Mouse (Mus musculus) brain, embryonic 14.5 days (tissue): ENCODE measurements at regions not wholly inside any gene's neighbourhood (a gene's known extent, or its start where the extent isn't known, plus 50 kb on each side); places are given as distances from the start of the nearest gene placed in this dataset.
A peak's percentile ranks its signal among the peaks of the same experiment; 100 is the strongest.

Source experiments
- DNase-seq: peaks from one replicate; pipeline ENCODE4 v3.0.0-alpha.2; 2011; ENCODE audit warnings: low read depth
- CTCF ChIP-seq: fragments of 200-500 bp; IDR thresholded peaks from 2 replicates; pipeline ENCODE4 v1.5.1; 2012; ENCODE audit warnings: inconsistent platforms, mild to moderate bottlenecking, moderate library complexity, borderline replicate concordance; ENCODE audit not compliant: insufficient read depth, insufficient read length; ENCODE audit errors: extremely low read depth
- POLR2A ChIP-seq: fragments of 200-500 bp; IDR thresholded peaks from 2 replicates; pipeline ENCODE4 v1.6.1; 2012; ENCODE audit warnings: mild to moderate bottlenecking, inconsistent platforms, borderline replicate concordance; ENCODE audit not compliant: poor library complexity, insufficient read depth, insufficient read length, severe bottlenecking; ENCODE audit errors: extremely low read depth

DNA sequence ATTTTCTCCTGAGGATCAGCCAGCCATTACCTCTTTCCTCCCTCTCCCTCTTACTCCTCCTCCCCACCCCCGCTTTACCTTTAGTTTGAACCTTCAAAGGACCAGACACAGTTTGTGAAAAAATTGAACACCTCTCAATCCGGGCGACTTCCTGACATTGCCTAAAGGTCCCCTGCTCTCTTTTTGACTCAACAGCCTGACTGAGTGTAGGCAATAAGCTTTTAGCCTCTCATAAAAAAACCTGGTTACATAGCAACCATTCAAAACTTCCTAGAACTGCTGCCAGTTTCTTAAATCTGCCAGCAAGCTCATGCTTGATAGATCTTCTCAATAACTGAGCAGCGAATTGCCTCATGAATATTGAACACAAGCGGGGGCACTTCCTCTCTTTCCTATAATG is 71.7 kb downstream of the Zfp945 start:
- no peak for TF ChIP-seq CTCF
- no peak for TF ChIP-seq POLR2A
- peak; percentile 26 for DNase-seq

DNA sequence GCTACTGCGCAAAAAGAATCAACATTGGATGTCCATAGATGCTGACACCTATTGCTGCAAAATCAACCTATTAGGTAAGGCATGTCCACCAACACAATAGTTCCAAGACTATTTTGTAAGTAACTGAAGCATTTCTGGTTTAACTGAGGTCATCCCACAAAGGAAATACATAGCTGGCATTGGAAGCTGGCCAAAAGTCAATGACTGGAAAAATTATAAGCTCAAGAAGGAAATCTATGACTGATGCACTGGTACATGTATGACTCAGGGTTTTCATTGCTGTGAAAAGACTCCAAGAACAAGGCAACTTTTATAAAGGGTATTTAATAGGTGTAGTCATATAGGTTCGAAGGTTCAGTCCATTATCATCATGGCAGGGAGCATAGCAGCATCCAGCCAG is 82.5 kb downstream of the Zfp945 start:
- TF ChIP-seq POLR2A (no peak), CTCF (no peak)

DNA sequence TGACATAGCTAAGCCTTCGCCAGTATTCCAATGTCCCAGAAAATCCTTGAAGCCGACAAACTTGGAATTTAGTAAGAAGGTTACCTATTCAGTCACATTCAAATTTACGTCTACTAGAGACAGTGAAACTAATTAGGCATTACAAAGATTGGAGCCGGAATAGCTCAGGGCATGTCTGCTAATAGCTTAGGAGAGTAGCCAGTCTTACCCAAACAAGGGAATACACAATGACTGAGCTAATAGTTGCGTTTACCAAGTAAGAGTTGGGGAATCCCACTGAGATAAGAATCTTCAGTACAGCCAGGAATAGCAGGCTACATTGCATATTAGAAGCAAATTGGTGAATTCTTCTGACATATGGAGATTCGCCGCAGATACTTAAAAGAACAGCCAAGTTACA is 121.2 kb downstream of the Zfp945 start:
- TF ChIP-seq POLR2A (no peak), CTCF (no peak)
- no peak for DNase-seq

More for the DNA sequence above, 82.5 kb downstream of the Zfp945 start:
- no peak for DNase-seq

DNA sequence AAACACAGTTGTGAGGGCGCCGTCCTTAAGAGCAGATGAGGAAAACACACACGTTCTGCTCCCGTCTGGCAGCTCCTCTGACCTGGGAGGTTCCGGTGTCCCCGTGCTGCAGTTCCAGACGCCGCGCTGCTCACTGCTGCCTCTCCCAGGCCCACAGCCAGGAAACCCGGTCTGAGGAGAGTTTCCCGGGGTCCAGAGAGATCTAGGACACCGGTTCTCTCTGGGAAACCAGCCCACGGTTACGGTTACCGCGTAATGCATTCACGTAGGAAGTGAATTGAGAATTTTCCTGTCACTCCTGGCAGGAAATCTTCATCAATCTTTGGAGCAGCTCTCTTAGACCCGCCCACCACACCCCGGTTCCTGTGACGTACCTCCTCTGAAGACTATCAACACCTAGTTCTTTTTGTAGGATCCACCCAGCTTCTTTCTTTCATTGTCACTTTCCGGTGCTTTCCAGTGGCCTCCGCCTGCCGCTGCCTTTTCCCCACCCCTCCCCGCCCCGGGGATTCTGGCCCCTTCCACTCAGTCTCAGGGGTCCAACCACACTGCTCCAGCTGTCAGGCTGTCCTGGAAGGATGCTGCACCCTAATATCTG is 127.3 kb downstream of the Zfp945 start:
- TF ChIP-seq POLR2A (no peak), CTCF (no peak)
- DNase-seq = peak; percentile 93

DNA sequence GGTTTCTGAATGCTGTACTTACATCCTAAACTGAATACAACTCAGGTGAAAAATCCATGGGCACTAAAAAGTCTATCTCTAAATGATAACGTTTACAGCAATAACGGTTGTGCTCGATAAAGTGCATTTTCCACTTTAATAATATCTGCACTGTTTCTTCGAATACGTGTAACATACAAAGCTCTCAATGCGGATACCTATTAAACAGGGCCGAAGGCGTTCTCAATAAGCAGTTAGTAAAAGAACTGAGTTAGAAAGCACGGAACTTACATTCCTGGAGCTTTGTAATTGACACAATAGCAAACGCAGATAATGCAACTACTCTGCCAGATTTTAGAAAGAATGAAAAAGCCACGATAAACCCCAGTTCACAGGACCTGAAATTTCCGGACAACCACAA is 127.8 kb downstream of the Zfp945 start:
- no peak for DNase-seq
- no peak for TF ChIP-seq POLR2A
- TF ChIP-seq CTCF = no peak

DNA sequence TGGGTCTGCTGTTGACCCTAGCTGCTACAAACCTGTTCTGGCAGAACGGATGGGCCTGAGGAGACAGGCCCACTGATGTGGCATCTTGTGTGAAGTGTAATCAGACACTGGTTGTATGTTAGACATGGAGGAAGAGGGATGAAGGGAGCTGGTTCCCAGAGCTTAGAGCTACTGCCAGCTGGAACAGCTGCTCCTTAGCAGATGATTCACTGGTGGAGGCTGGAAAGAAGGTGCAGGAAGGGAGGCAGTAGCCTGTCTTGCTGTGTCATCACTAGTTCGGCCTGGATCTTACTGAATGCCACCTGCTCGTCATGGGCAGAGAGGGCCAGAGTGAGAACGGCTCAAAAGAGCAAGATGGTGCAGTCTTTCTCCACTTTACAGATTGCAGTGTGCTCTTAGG is 130.6 kb downstream of the Zfp945 start:
- TF ChIP-seq CTCF (no peak), POLR2A (no peak)
- DNase-seq = no peak
